Mouse (Mus musculus): ENCODE results near the gene Sdc1. TPM values are rescaled to one million over a fixed set of nuclear protein-coding genes. Genes with fewer than 3 reads are reported as not detected.

The Sdc1 gene
- polyA plus RNA-seq, 1 experiment from 2014 or later = 303 TPM

- ATAC-seq (no peak), DNase-seq (ENCODE audit: low spot score) (no peak)
- peak overlapping the region; percentile 17; the same call in 1 of the 2 replicates for H3K4me2 ChIP-seq (replicated peaks; ENCODE audit: low read depth, low read length)
- WGBS = 65% methylated on average over 7 of the region's 7 CpGs
- H3K4me1 ChIP-seq (ENCODE audit: insufficient read depth, low read depth, low read length) = peaks cover 17% of the 10 kb centered on the region; the same call in 1 of the 2 replicates
- no peaks in the 10 kb centered on the region for H3K9me3 ChIP-seq (ENCODE audit: low read length)
- H3K27me3 ChIP-seq (replicated peaks; ENCODE audit: insufficient read depth, low read length) = no peaks in the 10 kb centered on the region
- H3K4me3 ChIP-seq (ENCODE audit: low read depth, low read length) = no peak overlapping the region
- H3K36me3 ChIP-seq (ENCODE audit: insufficient read depth, low read length) = no peaks in the 10 kb centered on the region
- H3K27ac ChIP-seq (ENCODE audit: low read length) = peak overlapping the region; percentile 38; the same call in 1 of the 2 replicates
- no peak overlapping the region for H3K9ac ChIP-seq (replicated peaks; ENCODE audit: low read depth)
- no peak for TF ChIP-seq EP300 (IDR thresholded peaks at IDR 0.05)
- TF ChIP-seq CTCF (IDR thresholded peaks at IDR 0.05) = no peak
These were observed 7.0 kb downstream of the Sdc1 start for GRCm38 (mm10) chr12:8778106-8778505.

GRCm38 (mm10) chr12:8779851-8780250 is 8.7 kb downstream of the Sdc1 start:
- Histone ChIP-seq H3K4me3 (ENCODE audit: low read depth, low read length) (no peak overlapping the region), H3K27ac (ENCODE audit: low read length) (peak overlapping the region; percentile 48), H3K9ac (replicated peaks; ENCODE audit: low read depth) (no peak overlapping the region), H3K4me2 (replicated peaks; ENCODE audit: low read depth, low read length) (no peak overlapping the region), H3K36me3 (ENCODE audit: insufficient read depth, low read length) (no peaks in the 10 kb centered on the region), H3K4me1 (ENCODE audit: insufficient read depth, low read depth, low read length) (peaks cover 17% of the 10 kb centered on the region; the same call in 1 of the 2 replicates), H3K27me3 (replicated peaks; ENCODE audit: insufficient read depth, low read length) (no peaks in the 10 kb centered on the region), H3K9me3 (ENCODE audit: low read length) (no peaks in the 10 kb centered on the region)
- peak; percentile 11; the same call in 1 of the 2 replicates for ATAC-seq
- 50% methylated on average over 4 of the region's 4 CpGs for WGBS
- TF ChIP-seq CTCF (IDR thresholded peaks at IDR 0.05) (no peak), EP300 (IDR thresholded peaks at IDR 0.05) (no peak)
- no peak for DNase-seq (ENCODE audit: low spot score)

GRCm38 (mm10) chr12:8781121-8781520 is 10.0 kb downstream of the Sdc1 start:
- no peak overlapping the region for H3K4me2 ChIP-seq (replicated peaks; ENCODE audit: low read depth, low read length)
- H3K9me3 ChIP-seq (ENCODE audit: low read length) = no peaks in the 10 kb centered on the region
- TF ChIP-seq EP300 (IDR thresholded peaks at IDR 0.05) = no peak
- TF ChIP-seq CTCF (IDR thresholded peaks at IDR 0.05) = no peak
- 55% methylated on average over 7 of the region's 7 CpGs for WGBS
- no peak for DNase-seq (ENCODE audit: low spot score)
- H3K4me3 ChIP-seq (ENCODE audit: low read depth, low read length) = no peak overlapping the region
- ATAC-seq = no peak
- no peaks in the 10 kb centered on the region for H3K27me3 ChIP-seq (replicated peaks; ENCODE audit: insufficient read depth, low read length)
- H3K27ac ChIP-seq (ENCODE audit: low read length) = peak overlapping the region; percentile 48; the same call in 1 of the 2 replicates
- H3K9ac ChIP-seq (replicated peaks; ENCODE audit: low read depth) = no peak overlapping the region
- H3K4me1 ChIP-seq (ENCODE audit: insufficient read depth, low read depth, low read length) = peaks cover 17% of the 10 kb centered on the region; the same call in 1 of the 2 replicates
- no peaks in the 10 kb centered on the region for H3K36me3 ChIP-seq (ENCODE audit: insufficient read depth, low read length)

- Histone ChIP-seq H3K9me3 (ENCODE audit: low read length) (no peaks in the 10 kb centered on the region), H3K36me3 (ENCODE audit: insufficient read depth, low read length) (no peaks in the 10 kb centered on the region), H3K4me1 (ENCODE audit: insufficient read depth, low read depth, low read length) (peaks cover 13% of the 10 kb centered on the region; the same call in 1 of the 2 replicates), H3K4me3 (ENCODE audit: low read depth, low read length) (no peak overlapping the region), H3K27ac (ENCODE audit: low read length) (peak overlapping the region; percentile 48), H3K9ac (replicated peaks; ENCODE audit: low read depth) (no peak overlapping the region), H3K4me2 (replicated peaks; ENCODE audit: low read depth, low read length) (peak overlapping the region; percentile 11; the same call in 1 of the 2 replicates), H3K27me3 (replicated peaks; ENCODE audit: insufficient read depth, low read length) (no peaks in the 10 kb centered on the region)
- no peak for TF ChIP-seq CTCF (IDR thresholded peaks at IDR 0.05)
- TF ChIP-seq EP300 (IDR thresholded peaks at IDR 0.05) = no peak
- DNase-seq (ENCODE audit: low spot score) = peak; percentile 81
- peak; percentile 80 for ATAC-seq
- WGBS = 51% methylated on average over 9 of the region's 9 CpGs
These were observed 10.7 kb downstream of the Sdc1 start for GRCm38 (mm10) chr12:8781681-8782378.

GRCm38 (mm10) chr12:8782565-8782964 is 11.4 kb downstream of the Sdc1 start:
- 0 out of 2 replicates have a peak overlapping the region, but pooled peaks have one; percentile 11 for H3K4me2 ChIP-seq (replicated peaks; ENCODE audit: low read depth, low read length)
- H3K4me3 ChIP-seq (ENCODE audit: low read depth, low read length) = no peak overlapping the region
- H3K4me1 ChIP-seq (ENCODE audit: insufficient read depth, low read depth, low read length) = peaks cover 7% of the 10 kb centered on the region; the same call in 1 of the 2 replicates
- no peaks in the 10 kb centered on the region for H3K36me3 ChIP-seq (ENCODE audit: insufficient read depth, low read length)
- peak overlapping the region; percentile 48 for H3K27ac ChIP-seq (ENCODE audit: low read length)
- no peaks in the 10 kb centered on the region for H3K9me3 ChIP-seq (ENCODE audit: low read length)
- no peaks in the 10 kb centered on the region for H3K27me3 ChIP-seq (replicated peaks; ENCODE audit: insufficient read depth, low read length)
- WGBS = 62% methylated on average over 3 of the region's 3 CpGs
- DNase-seq (ENCODE audit: low spot score) = peak; percentile 47
- ATAC-seq = peak; percentile 29; the same call in 1 of the 2 replicates
- no peak overlapping the region for H3K9ac ChIP-seq (replicated peaks; ENCODE audit: low read depth)
- TF ChIP-seq CTCF (IDR thresholded peaks at IDR 0.05) = no peak
- no peak for TF ChIP-seq EP300 (IDR thresholded peaks at IDR 0.05)

GRCm38 (mm10) chr12:8784189-8784588 is 13.1 kb downstream of the Sdc1 start:
- TF ChIP-seq CTCF (IDR thresholded peaks at IDR 0.05) = no peak
- no peak for TF ChIP-seq EP300 (IDR thresholded peaks at IDR 0.05)
- H3K9me3 ChIP-seq (ENCODE audit: low read length) = no peaks in the 10 kb centered on the region
- ATAC-seq (no peak), DNase-seq (ENCODE audit: low spot score) (no peak)
- no peaks in the 10 kb centered on the region for H3K36me3 ChIP-seq (ENCODE audit: insufficient read depth, low read length)
- no peaks in the 10 kb centered on the region for H3K27me3 ChIP-seq (replicated peaks; ENCODE audit: insufficient read depth, low read length)
- peaks cover 7% of the 10 kb centered on the region; the same call in 1 of the 2 replicates for H3K4me1 ChIP-seq (ENCODE audit: insufficient read depth, low read depth, low read length)
- H3K9ac ChIP-seq (replicated peaks; ENCODE audit: low read depth) = no peak overlapping the region
- H3K27ac ChIP-seq (ENCODE audit: low read length) = no peak overlapping the region
- H3K4me2 ChIP-seq (replicated peaks; ENCODE audit: low read depth, low read length) = no peak overlapping the region
- no peak overlapping the region for H3K4me3 ChIP-seq (ENCODE audit: low read depth, low read length)
- 52% methylated on average over 9 of the region's 9 CpGs for WGBS

Measured in lung, postnatal 0 days (tissue).